Mouse (Mus musculus) large intestine, adult 2 months (tissue): ENCODE measurements around the gene Tcp11. TPM values are rescaled to one million over a fixed set of nuclear protein-coding genes. Genes with fewer than 3 reads are reported as not detected.
A peak's percentile ranks its signal among the peaks of the same experiment; 100 is the strongest.

ENCODE experiments used
- DNase-seq: peaks from one replicate; pipeline ENCODE4 v3.0.0-alpha.2; 2012; ENCODE audit warnings: low read depth, low spot score
- WGBS: fragments of 180-500 bp; shearing (Covaris S2); methylation state at CpG from one replicate; pipeline ENCODE4 v1.1.7; 2018; 5-methylcytosine and 5-hydroxymethylcytosine counted together
- polyA plus RNA-seq: library from polyadenylated mRNA; depleted of rRNA; stranded (reverse); fragments of >200 nt; gene quantifications from 2 replicates; pipeline ENCODE4 v1.2.3, GENCODE M21; 2012

Tcp11 gene
- polyA plus RNA-seq, 1 experiment = 1.3 TPM

- DNase-seq = no peak
- WGBS = 87% methylated on average over 5 of the region's 5 CpGs
Measured at GRCm38 (mm10) chr17:28047520-28047919, 32.9 kb downstream of the Tcp11 start.

- 90% methylated on average over 5 of the region's 5 CpGs for WGBS
- no peak for DNase-seq
Measured at GRCm38 (mm10) chr17:28047017-28047416, 33.4 kb downstream of the Tcp11 start.

DNA sequence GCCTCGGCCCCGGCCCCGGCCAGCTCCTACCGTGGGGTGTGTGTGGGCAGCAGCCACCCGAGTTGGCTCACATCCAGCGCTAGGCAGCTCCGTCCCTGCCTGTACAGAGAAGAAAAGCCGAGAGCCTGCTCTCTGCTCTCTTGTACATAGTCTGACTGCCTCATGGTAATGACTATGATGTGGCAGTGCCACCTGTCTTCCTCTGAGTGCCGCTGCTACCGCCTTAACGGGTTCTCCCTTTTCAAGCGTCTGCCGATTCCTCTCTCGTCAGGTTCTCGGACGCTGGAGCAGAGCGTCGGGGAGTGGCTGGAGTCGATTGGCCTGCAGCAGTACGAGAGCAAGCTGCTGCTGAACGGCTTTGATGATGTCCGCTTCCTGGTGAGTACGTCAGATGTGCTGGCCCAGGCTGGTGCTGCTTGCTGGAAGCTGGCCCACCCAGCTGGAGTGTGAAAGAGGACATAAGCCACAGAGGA is 38.1 kb downstream of the Tcp11 start:
- WGBS = 81% methylated on average over 23 of the region's 23 CpGs
- DNase-seq = no peak

DNA sequence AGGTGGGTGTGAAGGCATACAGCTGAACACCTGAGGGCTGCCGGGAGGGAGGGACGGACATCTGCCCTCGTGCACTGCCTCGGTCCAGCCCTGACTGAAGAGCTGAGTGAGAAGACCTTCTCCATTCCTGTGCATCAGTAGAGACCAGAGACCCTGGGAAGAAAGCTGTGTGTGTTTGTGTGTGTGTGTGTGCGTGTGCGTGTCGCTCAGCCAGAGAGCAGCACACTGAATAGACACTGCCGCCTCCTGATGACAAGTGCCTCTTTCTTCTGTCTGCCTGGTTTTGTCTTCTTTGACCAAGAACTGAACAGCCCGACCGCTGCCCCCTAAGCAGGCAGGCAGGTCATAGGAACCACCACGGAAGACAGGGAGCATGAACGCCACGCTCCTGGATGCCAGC is 39.1 kb downstream of the Tcp11 start:
- DNase-seq = no peak
- WGBS = 92% methylated on average over 13 of the region's 13 CpGs

DNA sequence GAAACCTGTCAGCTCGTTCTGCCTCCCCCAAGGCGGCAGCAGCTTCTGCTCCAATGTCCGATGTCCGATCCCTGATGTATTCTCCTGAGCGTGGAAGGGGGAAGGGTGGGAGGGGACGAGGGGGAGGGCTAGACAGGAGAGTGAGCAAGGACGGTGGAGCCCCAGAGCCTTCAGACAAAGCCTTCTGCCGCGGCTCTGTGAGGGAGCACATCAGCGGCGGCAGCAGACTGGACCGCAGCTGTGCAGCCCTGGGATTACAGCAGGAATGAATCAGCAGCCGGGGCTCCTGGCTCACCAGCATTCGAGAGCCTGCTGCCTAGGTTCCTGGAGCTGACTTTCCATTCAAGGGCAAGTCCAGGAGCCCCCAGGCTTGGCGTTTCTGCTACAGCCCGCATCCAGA is 39.8 kb downstream of the Tcp11 start:
- 72% methylated on average over 16 of the region's 16 CpGs for WGBS
- no peak for DNase-seq

DNA sequence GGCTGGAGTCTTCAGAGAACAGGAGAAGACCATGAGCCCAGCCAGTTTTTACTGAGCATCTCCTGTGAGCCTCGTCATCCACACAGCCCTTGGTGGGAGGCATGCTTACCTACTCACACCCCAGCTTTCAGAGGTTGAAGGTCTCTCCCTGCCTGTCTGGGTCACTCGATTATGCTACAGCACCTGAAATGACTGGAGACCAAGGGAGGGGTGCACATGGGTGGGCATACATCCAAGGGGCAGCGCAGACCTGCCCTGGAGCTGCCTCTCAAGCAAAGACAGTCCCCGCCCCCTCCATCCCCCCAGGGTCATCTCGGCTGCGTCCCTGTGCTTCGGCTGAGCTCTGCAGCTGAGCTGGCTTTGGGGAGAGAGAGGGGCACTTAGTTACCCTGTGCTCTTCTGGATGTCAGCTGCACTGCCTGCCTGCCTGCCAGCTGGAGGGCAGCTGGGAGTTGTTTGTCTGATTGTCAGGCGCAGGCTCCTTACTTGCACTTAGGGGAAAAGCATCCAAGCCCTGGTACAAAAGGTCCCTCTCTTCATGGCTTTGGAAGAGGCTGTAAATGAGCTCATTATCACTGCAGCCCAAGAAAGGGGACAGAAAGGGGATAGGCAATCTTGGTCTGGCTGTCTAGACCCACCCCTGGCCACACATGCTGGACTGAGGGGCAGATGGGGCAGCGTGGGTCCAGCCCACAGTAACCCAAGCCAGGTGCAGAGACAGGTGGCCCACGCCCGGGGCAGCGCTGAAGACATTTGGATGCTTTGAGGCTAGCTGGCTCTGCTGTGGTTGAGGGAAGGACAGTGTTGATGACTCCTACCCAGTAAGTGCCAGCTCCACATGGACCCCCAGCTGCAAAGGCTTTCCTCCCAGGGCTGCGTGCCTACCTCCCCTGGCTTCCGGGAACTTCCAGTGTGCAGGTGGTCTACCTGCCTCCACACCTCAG is 43.4 kb downstream of the Tcp11 start:
- no peak for DNase-seq
- WGBS = 85% methylated on average over 14 of the region's 14 CpGs

- DNase-seq = no peak
- 55% methylated on average over 8 of the region's 8 CpGs for WGBS
Measured at GRCm38 (mm10) chr17:28034986-28035385, 45.5 kb downstream of the Tcp11 start.

- DNase-seq = no peak
- 74% methylated on average over 3 of the region's 3 CpGs for WGBS
Measured at GRCm38 (mm10) chr17:28033046-28033580, 47.3 kb downstream of the Tcp11 start.

DNA sequence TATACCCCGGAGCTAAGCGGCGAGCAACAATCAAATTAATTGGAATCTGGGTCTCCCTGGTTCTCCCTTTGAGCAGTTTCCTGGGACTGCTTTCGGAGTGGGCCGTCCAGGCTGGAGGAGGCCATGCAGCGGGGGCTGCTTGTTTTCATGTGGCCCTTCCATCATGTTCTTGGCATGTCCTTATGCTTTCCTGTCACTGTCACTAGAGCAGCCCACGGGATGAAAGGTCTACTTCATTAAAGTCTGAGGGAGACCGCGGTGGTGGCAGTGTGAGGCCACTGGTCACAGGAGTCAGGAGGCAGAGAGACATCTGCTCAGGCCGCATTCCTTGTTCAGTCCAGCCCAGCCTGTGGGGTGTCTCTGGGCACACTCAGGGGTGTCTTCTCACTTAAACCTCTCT is 48.2 kb downstream of the Tcp11 start:
- 88% methylated on average over 10 of the region's 10 CpGs for WGBS
- no peak for DNase-seq

GRCm38 (mm10) chr17:28031281-28031941 is 49.0 kb downstream of the Tcp11 start:
- 86% methylated on average over 9 of the region's 9 CpGs for WGBS
- DNase-seq = no peak

- no peak for DNase-seq
- WGBS = 81% methylated on average over 10 of the region's 10 CpGs
Measured at GRCm38 (mm10) chr17:28030446-28030845, 50.0 kb downstream of the Tcp11 start.

GRCm38 (mm10) chr17:28029308-28029707 is 51.1 kb downstream of the Tcp11 start:
- DNase-seq = no peak
- WGBS = 83% methylated on average over 2 of the region's 2 CpGs

GRCm38 (mm10) chr17:28028236-28028635 is 52.2 kb downstream of the Tcp11 start:
- 75% methylated on average over 10 of the region's 10 CpGs for WGBS
- DNase-seq = no peak

GRCm38 (mm10) chr17:28027197-28027596 is 53.2 kb downstream of the Tcp11 start:
- 92% methylated on average over 6 of the region's 6 CpGs for WGBS
- no peak for DNase-seq

DNA sequence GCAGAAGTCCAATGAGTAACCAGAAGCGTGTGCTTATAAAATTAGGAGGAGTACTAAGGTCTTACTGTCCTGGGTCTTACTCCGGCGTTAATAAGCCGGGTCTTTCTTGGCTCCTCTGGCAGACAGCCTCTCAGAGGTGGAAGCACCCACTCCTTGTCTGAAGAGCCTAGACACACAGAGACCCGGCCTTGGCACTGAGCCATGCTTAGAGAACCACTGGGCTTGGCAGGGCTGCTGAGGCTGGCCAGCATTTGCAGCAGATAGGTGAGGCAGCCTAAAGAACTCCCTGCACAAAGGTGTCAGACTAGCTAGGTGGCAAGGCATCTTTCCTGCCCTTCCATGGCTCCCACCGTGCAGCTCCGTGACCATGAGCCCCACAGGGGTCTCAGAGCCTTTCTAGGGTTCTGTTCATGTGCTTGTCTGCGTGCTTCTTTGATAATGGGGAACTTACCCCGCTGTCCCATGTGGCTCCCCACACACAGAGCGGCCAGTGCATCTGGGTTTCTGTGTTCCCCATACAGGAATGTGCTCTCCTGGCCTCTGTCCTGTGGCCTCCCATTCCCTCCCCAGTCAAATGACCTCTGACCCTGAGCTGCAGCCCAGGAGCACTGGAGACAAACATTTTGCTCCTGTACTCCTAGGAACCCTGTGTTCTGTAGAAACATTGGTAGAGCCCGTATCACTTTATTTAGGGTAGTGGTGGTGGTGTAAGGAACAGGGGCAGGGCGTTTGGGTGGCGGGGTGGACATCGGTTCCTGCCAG is 54.1 kb downstream of the Tcp11 start:
- DNase-seq = no peak
- WGBS = 54% methylated on average over 14 of the region's 14 CpGs

DNA sequence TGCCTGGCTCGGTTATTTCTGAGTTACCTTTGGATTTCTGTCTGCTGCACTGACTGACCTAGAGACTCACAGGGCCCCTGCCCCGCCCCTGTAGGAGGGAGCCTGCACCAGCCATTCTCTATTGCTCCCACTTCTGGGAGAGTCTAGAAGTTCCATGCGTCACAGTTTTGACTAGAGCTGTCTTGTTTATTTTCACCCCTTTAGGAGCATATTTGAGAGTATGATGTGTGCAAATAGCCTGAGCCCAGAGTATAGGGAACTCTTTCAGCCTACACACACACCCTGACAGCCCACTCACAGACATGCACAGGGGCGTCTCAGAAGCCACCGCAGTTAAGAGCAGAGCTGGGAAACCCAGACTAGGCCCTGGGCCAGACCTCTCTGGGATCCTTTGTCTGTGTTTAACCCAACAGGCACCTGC is 54.9 kb downstream of the Tcp11 start:
- 19% methylated on average over 5 of the region's 5 CpGs for WGBS
- no peak for DNase-seq

DNA sequence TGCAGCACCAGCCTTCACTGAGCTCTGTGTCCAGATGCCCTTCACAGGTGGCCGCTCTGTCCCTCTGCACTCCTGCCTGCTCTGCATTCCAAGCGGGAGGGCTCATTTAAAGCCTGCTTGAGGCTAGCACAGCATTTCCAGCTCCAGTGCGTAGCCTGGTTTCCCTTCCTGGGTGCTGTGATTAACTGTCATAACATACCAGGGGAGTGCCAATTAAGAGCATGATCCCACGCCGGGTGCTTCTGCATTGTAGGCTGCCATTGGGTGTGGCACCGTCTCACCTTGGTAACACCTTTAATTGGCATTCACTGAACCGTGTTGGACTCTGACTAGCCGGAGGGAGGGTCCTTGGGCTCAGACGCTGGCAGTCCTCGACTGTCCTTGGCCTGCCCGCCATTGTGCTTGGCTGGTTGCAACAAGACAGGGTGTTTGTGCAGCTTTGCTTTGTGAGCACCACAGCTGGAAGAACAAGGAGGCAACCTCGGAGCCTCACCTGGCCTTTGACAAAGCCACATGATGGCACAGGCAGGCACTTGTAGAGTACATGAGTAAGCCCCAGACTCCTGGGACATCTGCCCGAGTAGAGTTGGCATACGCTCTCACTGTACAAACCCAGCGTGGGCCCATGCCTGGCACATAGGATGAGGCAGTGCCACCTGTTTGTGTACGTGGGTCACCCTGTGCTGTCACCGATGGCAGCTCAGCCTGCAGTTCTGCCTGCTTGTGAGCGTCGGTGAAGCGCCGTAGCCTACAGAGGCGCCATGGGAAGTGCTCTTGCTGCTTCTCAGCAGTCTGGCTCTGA is 57.4 kb downstream of the Tcp11 start:
- WGBS = 50% methylated on average over 22 of the region's 22 CpGs
- peak; percentile 42 for DNase-seq

DNA sequence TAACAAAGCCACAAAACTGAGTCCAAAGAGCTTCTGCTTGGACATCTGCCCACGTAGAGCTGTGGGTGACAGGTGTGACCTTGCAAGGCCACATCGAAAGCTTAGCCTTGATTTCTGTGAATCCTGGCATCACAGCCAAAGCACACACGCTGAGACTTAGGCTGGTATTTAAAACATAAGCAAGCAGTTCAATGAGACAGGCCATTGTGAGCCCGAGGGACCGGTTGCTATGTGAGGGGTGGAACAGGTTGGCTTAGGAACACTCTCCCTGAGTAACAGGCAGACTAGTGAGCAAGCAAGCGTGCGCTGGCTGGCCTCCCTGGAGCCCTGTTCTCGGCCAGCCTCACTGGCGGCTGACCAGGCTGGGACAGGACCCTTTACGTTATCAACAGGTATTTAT is 58.5 kb downstream of the Tcp11 start:
- no peak for DNase-seq
- 63% methylated on average over 10 of the region's 10 CpGs for WGBS
